Mouse (Mus musculus): Measurements from ENCODE around the gene Gnat2.

GRCm38 (mm10) chr3:108085721-108086469 is 6.7 kb upstream of the Gnat2 start:
- TF ChIP-seq CTCF (IDR thresholded peaks at IDR 0.05; ENCODE audit: control insufficient read depth, insufficient read depth, low read length) = no peak
- TF ChIP-seq POLR2A (IDR thresholded peaks at IDR 0.05; ENCODE audit: borderline replicate concordance, control insufficient read depth, low read depth, low read length) = no peak
